ENCODE assay signal across 8 mouse cellular contexts in the genomic region with DNA sequence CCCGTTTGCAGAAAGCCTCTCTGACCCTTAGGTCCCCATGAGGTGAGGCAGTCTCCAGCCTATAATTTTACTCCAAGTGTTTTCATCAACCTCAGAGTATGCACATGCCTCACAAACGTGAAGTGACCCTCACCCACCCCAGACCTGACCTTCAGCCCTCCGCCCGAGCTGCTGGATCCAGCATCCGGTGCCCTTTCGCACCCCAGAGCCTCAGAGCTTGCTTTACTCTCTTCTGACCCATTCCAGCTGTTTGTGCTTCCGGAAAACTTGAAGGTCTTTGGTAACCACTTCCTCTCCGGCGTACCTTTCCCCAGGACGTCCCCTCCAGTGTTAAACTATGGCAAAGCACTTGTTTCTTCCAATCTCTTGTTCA. TPM values are rescaled to one million over a fixed set of nuclear protein-coding genes. Genes with fewer than 3 reads are reported as not detected.
DNase-seq lines count a peak whose midpoint lies in the region; ATAC-seq lines count a peak whose summit lies in the region.

No protein-coding gene starts in this region.

- peaks cover 32% of the 10 kb centered on the region for H3K4me1 ChIP-seq in intestine, embryonic 16.5 days (ENCODE audit: control insufficient read depth, insufficient read depth, low read length)

- H3K4me2 ChIP-seq in intestine, embryonic 16.5 days (ENCODE audit: low read depth, low read length), result peak overlapping the region; percentile 98

- H3K9ac ChIP-seq in intestine, embryonic 16.5 days (ENCODE audit: low read depth, low read length), result peak overlapping the region; percentile 77

- intact Hi-C loops in left cerebral cortex, postnatal 10 days (cut with DNase I), result no loop called here
- intact Hi-C loops in left cerebral cortex, postnatal 36 days (cut with DNase I), result no loop called here

- H3K4me3 ChIP-seq in intestine, embryonic 16.5 days (ENCODE audit: low read length), result peak overlapping the region; percentile 92

- no peaks in the 10 kb centered on the region for H3K36me3 ChIP-seq in intestine, embryonic 16.5 days (ENCODE audit: control insufficient read depth, insufficient read depth, low read length)

- peak; percentile 17 to 44 for DNase-seq in left cerebral cortex, postnatal 10 days (ENCODE audit: extremely low spot score in 1 of 2, low spot score in 2 of 2)
- DNase-seq in left cerebral cortex, postnatal 36 days (ENCODE audit: low spot score in 2 of 2), result no peak
- DNase-seq in embryo, embryonic 11 days, result peak; percentile 39
- DNase-seq in lung, postnatal 10 days, result peak; percentile 34
- DNase-seq in thymus, postnatal 0 days (ENCODE audit: low spot score), result peak; percentile 64
- no peak for DNase-seq in left cerebral cortex, adult 11 months (ENCODE audit: low spot score)
- DNase-seq in left cerebral cortex, adult 9 months (ENCODE audit: low spot score in 2 of 2), result no peak

- peak; percentile 1; the same call in 1 of the 2 replicates for ATAC-seq in intestine, embryonic 16.5 days

- H3K27ac ChIP-seq in intestine, embryonic 16.5 days (ENCODE audit: low read length), result peak overlapping the region; percentile 65

- no peaks in the 10 kb centered on the region for H3K27me3 ChIP-seq in intestine, embryonic 16.5 days (replicated peaks; ENCODE audit: control insufficient read depth, insufficient read depth, low read length)

- WGBS in intestine, embryonic 16.5 days, result 22% methylated on average over 10 of the region's 10 CpGs

- no peaks in the 10 kb centered on the region for H3K9me3 ChIP-seq in intestine, embryonic 16.5 days (ENCODE audit: control insufficient read depth, low read length)

RNA-seq across cellular contexts. Expression of a gene that starts 0.9 kb away (rescaled TPM):
- total RNA-seq in left cerebral cortex, postnatal 10 days (2021), result 10 to 100 TPM; 13.0 to 15.2 TPM
- 10 to 100 TPM; 17.8 to 19.8 TPM for total RNA-seq in left cerebral cortex, postnatal 36 days (2021)
- polyA plus RNA-seq in intestine, embryonic 16.5 days (2015; fragmentation: Nextera tagmentation; extraction: Ambion mirVana), result 45.8 and 55.9 TPM in 2 replicates
- 35.2 and 36.2 TPM in 2 replicates for polyA plus RNA-seq in thymus, postnatal 0 days (2015; fragmentation: Nextera tagmentation; extraction: Ambion mirVana)

Comparison
In these comparisons a context has a peak if more than half of its experiments do, and no peak if none do; other contexts are left out.
1. DNase-seq: peak in left cerebral cortex, postnatal 10 days (2 of 2), embryo, embryonic 11 days (single experiment), lung, postnatal 10 days (single experiment) and thymus, postnatal 0 days (single experiment); none in left cerebral cortex, postnatal 36 days (0 of 2), left cerebral cortex, adult 11 months (single experiment) and left cerebral cortex, adult 9 months (0 of 2).